Mouse (Mus musculus) heart, postnatal 0 days (tissue): ENCODE results near the gene Pole4. TPM values are rescaled to one million over a fixed set of nuclear protein-coding genes. Genes with fewer than 3 reads are reported as not detected.

Source experiments
- ATAC-seq: fragments of 200-750 bp; cut with Nextera tagmentation; 2 replicates; pipeline ENCODE4 v1.8.0; 2017; ENCODE audit warnings: low read depth, moderate number of reproducible peaks, moderate library complexity; ENCODE audit not compliant: insufficient read depth
- DNase-seq: peaks from one replicate; pipeline ENCODE4 v3.0.0-alpha.2; 2016; ENCODE audit warnings: low spot score
- H3K27ac ChIP-seq: fragments of 300-500 bp; sonication (generic); 2 replicates; pipeline ENCODE4 v1.5.1; 2014; ENCODE audit warnings: low read depth, mild to moderate bottlenecking
- H3K27me3 ChIP-seq: fragments of 300-500 bp; sonication (generic); 2 replicates; pipeline ENCODE4 v1.6.1; 2014; ENCODE audit warnings: low read length, mixed read lengths; ENCODE audit not compliant: control insufficient read depth, insufficient read depth
- H3K36me3 ChIP-seq: fragments of 300-500 bp; sonication (generic); replicated peaks from 2 replicates; pipeline ENCODE4 v1.6.1; 2014; ENCODE audit warnings: low read length, mixed read lengths; ENCODE audit not compliant: control insufficient read depth, insufficient read depth
- H3K4me1 ChIP-seq: fragments of 300-500 bp; sonication (generic); 2 replicates; pipeline ENCODE4 v1.6.1; 2014; ENCODE audit warnings: antibody characterized with exemption; ENCODE audit not compliant: control insufficient read depth, insufficient read depth
- H3K4me2 ChIP-seq: fragments of 300-500 bp; sonication (generic); 2 replicates; pipeline ENCODE4 v1.6.1; 2014; ENCODE audit warnings: low read depth, mild to moderate bottlenecking, low read length, moderate library complexity
- H3K4me3 ChIP-seq: fragments of 300-500 bp; sonication (generic); 2 replicates; pipeline ENCODE4 v1.5.1; 2014; ENCODE audit warnings: low read depth, low read length
- H3K9ac ChIP-seq: fragments of 300-500 bp; sonication (generic); replicated peaks from 2 replicates; pipeline ENCODE4 v1.6.1; 2014; ENCODE audit warnings: low read depth, low read length, mixed read lengths
- H3K9me3 ChIP-seq: fragments of 300-500 bp; sonication (generic); replicated peaks from 2 replicates; pipeline ENCODE4 v1.6.1; 2016; ENCODE audit warnings: low read length; ENCODE audit not compliant: control insufficient read depth
- CTCF ChIP-seq: IDR thresholded peaks from 2 replicates; pipeline ENCODE4 v1.5.1; 2016; ENCODE audit warnings: antibody characterized with exemption, control low read depth, low read depth
- EP300 ChIP-seq: IDR thresholded peaks from 2 replicates; pipeline ENCODE4 v1.6.1; 2016; ENCODE audit warnings: antibody characterized with exemption, low read depth
- WGBS: fragments of 180-500 bp; shearing (Covaris S2); extraction: QIAGEN DNeasy Blood & Tissue Kit; methylation state at CpG from one replicate; pipeline ENCODE4 v1.1.7; 2014; 5-methylcytosine and 5-hydroxymethylcytosine counted together
- polyA plus RNA-seq: library from polyadenylated mRNA; unstranded; fragments of >200 nt; fragmentation: Nextera tagmentation; extraction: Ambion mirVana; gene quantifications from 2 replicates; pipeline ENCODE4 v1.2.1, GENCODE M21; 2015
- total RNA-seq: library from RNA; depleted of rRNA; stranded (reverse); fragments of >200 nt; gene quantifications from 2 replicates; pipeline ENCODE4 v1.2.3, GENCODE M21; 2014; ENCODE audit warnings: low replicate concordance

Pole4 gene
- total and polyA plus RNA-seq, 2 experiments from 2014 or later, result 26.8 to 65.8 TPM

GRCm38 (mm10) chr6:82608756-82609155 is 96.4 kb downstream of the Pole4 start:
- no peak overlapping the region for H3K27ac ChIP-seq
- no peak overlapping the region for H3K4me3 ChIP-seq
- TF ChIP-seq CTCF (no peak), EP300 (no peak)
- no peaks in the 10 kb centered on the region for H3K27me3 ChIP-seq
- H3K36me3 ChIP-seq, result no peaks in the 10 kb centered on the region
- no peaks in the 10 kb centered on the region for H3K9me3 ChIP-seq
- no peak for DNase-seq
- H3K4me2 ChIP-seq, result no peak overlapping the region
- no peak for ATAC-seq
- WGBS, result 97% methylated on average over 4 of the region's 4 CpGs
- no peaks in the 10 kb centered on the region for H3K4me1 ChIP-seq
- H3K9ac ChIP-seq, result no peak overlapping the region

- TF ChIP-seq EP300 (no peak), CTCF (no peak)
- DNase-seq (no peak), ATAC-seq (no peak)
- Histone ChIP-seq H3K27ac (no peak overlapping the region), H3K9me3 (no peaks in the 10 kb centered on the region), H3K9ac (no peak overlapping the region), H3K4me3 (no peak overlapping the region), H3K4me1 (no peaks in the 10 kb centered on the region), H3K4me2 (no peak overlapping the region), H3K27me3 (no peaks in the 10 kb centered on the region), H3K36me3 (no peaks in the 10 kb centered on the region)
- 60% methylated on average over 8 of the region's 8 CpGs for WGBS
These were observed 100.4 kb downstream of the Pole4 start for GRCm38 (mm10) chr6:82604791-82605190.

- no peaks in the 10 kb centered on the region for H3K36me3 ChIP-seq
- WGBS, result 43% methylated on average over 2 of the region's 2 CpGs
- TF ChIP-seq CTCF, result peak; percentile 83
- TF ChIP-seq EP300, result no peak
- no peak overlapping the region for H3K4me2 ChIP-seq
- ATAC-seq, result no peak
- H3K27ac ChIP-seq, result no peak overlapping the region
- no peaks in the 10 kb centered on the region for H3K9me3 ChIP-seq
- no peaks in the 10 kb centered on the region for H3K4me1 ChIP-seq
- H3K27me3 ChIP-seq, result no peaks in the 10 kb centered on the region
- DNase-seq, result no peak
- H3K9ac ChIP-seq, result no peak overlapping the region
- H3K4me3 ChIP-seq, result no peak overlapping the region
These were observed 101.5 kb downstream of the Pole4 start for GRCm38 (mm10) chr6:82603665-82604064.

GRCm38 (mm10) chr6:82603228-82603627 is 101.9 kb downstream of the Pole4 start:
- Histone ChIP-seq H3K9me3 (no peaks in the 10 kb centered on the region), H3K9ac (no peak overlapping the region), H3K4me2 (no peak overlapping the region), H3K4me1 (no peaks in the 10 kb centered on the region), H3K4me3 (no peak overlapping the region), H3K27ac (no peak overlapping the region), H3K36me3 (no peaks in the 10 kb centered on the region), H3K27me3 (no peaks in the 10 kb centered on the region)
- no peak for TF ChIP-seq EP300
- no peak for TF ChIP-seq CTCF
- DNase-seq (no peak), ATAC-seq (no peak)
- 79% methylated on average over 9 of the region's 9 CpGs for WGBS

- H3K4me1 ChIP-seq, result no peaks in the 10 kb centered on the region
- no peak overlapping the region for H3K9ac ChIP-seq
- H3K27ac ChIP-seq, result no peak overlapping the region
- no peak for DNase-seq
- ATAC-seq, result no peak
- 76% methylated on average over 8 of the region's 8 CpGs for WGBS
- peaks cover 9% of the 10 kb centered on the region; the same call in 1 of the 2 replicates for H3K9me3 ChIP-seq
- no peak overlapping the region for H3K4me2 ChIP-seq
- H3K36me3 ChIP-seq, result no peaks in the 10 kb centered on the region
- no peak overlapping the region for H3K4me3 ChIP-seq
- H3K27me3 ChIP-seq, result peaks cover 27% of the 10 kb centered on the region
- TF ChIP-seq EP300, result no peak
- TF ChIP-seq CTCF, result no peak
These were observed 109.6 kb downstream of the Pole4 start for GRCm38 (mm10) chr6:82595461-82596090.

GRCm38 (mm10) chr6:82589387-82589786 is 115.8 kb downstream of the Pole4 start:
- H3K4me1 ChIP-seq, result no peaks in the 10 kb centered on the region
- no peak overlapping the region for H3K27ac ChIP-seq
- 45% methylated on average over 7 of the region's 7 CpGs for whole genome bisulfite sequencing
- H3K9me3 ChIP-seq, result 0 out of 2 replicates have a peak, but pooled peaks cover 4% of the 10 kb centered on the region
- H3K9ac ChIP-seq, result no peak overlapping the region
- H3K4me2 ChIP-seq, result no peak overlapping the region
- peaks cover 26% of the 10 kb centered on the region for H3K27me3 ChIP-seq
- ATAC-seq (peak; percentile 76), DNase-seq (peak; percentile 24)
- no peak overlapping the region for H3K4me3 ChIP-seq
- H3K36me3 ChIP-seq, result no peaks in the 10 kb centered on the region
- TF ChIP-seq CTCF (no peak), EP300 (no peak)
